Mouse (Mus musculus): ENCODE measurements at regions not wholly inside any gene's neighbourhood (a gene's known extent, or its start where the extent isn't known, plus 50 kb on each side); places are given as distances from the start of the nearest gene placed in this dataset.
"Not testable (repeated sequence)": the region's sequence is repeated elsewhere in the genome, so short reads cannot be mapped to it uniquely, and the experiment has no call there.

GRCm38 (mm10) chr7:62179387-62179786 is 167.0 kb upstream of the Ndn start:
- peak; percentile 8 for DNase-seq

GRCm38 (mm10) chr7:62208529-62208928 is 137.8 kb upstream of the Ndn start:
- DNase-seq, result peak; percentile 0

- DNase-seq, result peak; percentile 81
Measured at GRCm38 (mm10) chr7:62209117-62209700, 137.2 kb upstream of the Ndn start.

GRCm38 (mm10) chr7:62225184-62225583 is 121.2 kb upstream of the Ndn start:
- DNase-seq, result peak; percentile 56

- peak; percentile 33 for DNase-seq
Measured at GRCm38 (mm10) chr7:62227727-62228126, 118.6 kb upstream of the Ndn start.

- peak; percentile 23 for DNase-seq
Measured at GRCm38 (mm10) chr7:62230713-62231112, 115.7 kb upstream of the Ndn start.

GRCm38 (mm10) chr7:62231120-62231574 is 115.2 kb upstream of the Ndn start:
- DNase-seq, result peak; percentile 87

GRCm38 (mm10) chr7:62232076-62232475 is 114.3 kb upstream of the Ndn start:
- DNase-seq, result peak; percentile 5

GRCm38 (mm10) chr7:62234037-62234436 is 112.3 kb upstream of the Ndn start:
- peak; percentile 24 for DNase-seq

GRCm38 (mm10) chr7:62235766-62236165 is 110.6 kb upstream of the Ndn start:
- no peak for DNase-seq

- peak; percentile 70 for DNase-seq
Measured at GRCm38 (mm10) chr7:62261688-62262114, 84.7 kb upstream of the Ndn start.

GRCm38 (mm10) chr7:62262174-62262573 is 84.2 kb upstream of the Ndn start:
- not testable (repeated sequence) for DNase-seq

- peak; percentile 26 for DNase-seq
Measured at GRCm38 (mm10) chr7:62269156-62269855, 77.1 kb upstream of the Ndn start.

- no peak for DNase-seq
Measured at GRCm38 (mm10) chr7:62276219-62276618, 70.2 kb upstream of the Ndn start.

- no peak for DNase-seq
Measured at GRCm38 (mm10) chr7:62278492-62278891, 67.9 kb upstream of the Ndn start.

- no peak for DNase-seq
Measured at GRCm38 (mm10) chr7:62279022-62279421, 67.3 kb upstream of the Ndn start.
